Mouse (Mus musculus): ENCODE results near the gene Hspa1a.
"Not testable (repeated sequence)": the region's sequence is repeated elsewhere in the genome, so short reads cannot be mapped to it uniquely, and the experiment has no call there.

The Hspa1a gene

GRCm38 (mm10) chr17:34965627-34966026, 6.3 kb downstream of the Hspa1a start:
- DNase-seq (ENCODE audit: low spot score): no peak

GRCm38 (mm10) chr17:34964640-34965049, 7.3 kb downstream of the Hspa1a start:
- no peak for DNase-seq (ENCODE audit: low spot score)

- no peak for DNase-seq (ENCODE audit: low spot score)
Observed at GRCm38 (mm10) chr17:34962841-34963240, 9.1 kb downstream of the Hspa1a start.

GRCm38 (mm10) chr17:34962125-34962524, 9.8 kb downstream of the Hspa1a start:
- no peak for DNase-seq (ENCODE audit: low spot score)

- DNase-seq (ENCODE audit: low spot score): no peak
Observed at GRCm38 (mm10) chr17:34960702-34961493, 11.1 kb downstream of the Hspa1a start.

GRCm38 (mm10) chr17:34959881-34960515, 12.0 kb downstream of the Hspa1a start:
- no peak for DNase-seq (ENCODE audit: low spot score)

GRCm38 (mm10) chr17:34959130-34959778, 12.7 kb downstream of the Hspa1a start, which contains the start of gene Hspa1b:
Hspa1b (minus strand) TSS chr17:34959238.
- DNase-seq (ENCODE audit: low spot score): peak; percentile 68

- not testable (repeated sequence) for DNase-seq (ENCODE audit: low spot score)
Observed at GRCm38 (mm10) chr17:34958734-34959129, 13.2 kb downstream of the Hspa1a start.

GRCm38 (mm10) chr17:34957966-34958365, 14.0 kb downstream of the Hspa1a start:
- not testable (repeated sequence) for DNase-seq (ENCODE audit: low spot score)

GRCm38 (mm10) chr17:34957291-34957690, 14.7 kb downstream of the Hspa1a start:
- DNase-seq (ENCODE audit: low spot score): not testable (repeated sequence)

GRCm38 (mm10) chr17:34956340-34956739, 15.6 kb downstream of the Hspa1a start:
- no peak for DNase-seq (ENCODE audit: low spot score)

- DNase-seq (ENCODE audit: low spot score): no peak
Observed at GRCm38 (mm10) chr17:34955884-34956283, 16.1 kb downstream of the Hspa1a start.

- DNase-seq (ENCODE audit: low spot score): no peak
Observed at GRCm38 (mm10) chr17:34954831-34955230, 17.1 kb downstream of the Hspa1a start.

- no peak for DNase-seq (ENCODE audit: low spot score)
Observed at GRCm38 (mm10) chr17:34953904-34954303, 18.1 kb downstream of the Hspa1a start.

GRCm38 (mm10) chr17:34953258-34953657, 18.7 kb downstream of the Hspa1a start:
- DNase-seq (ENCODE audit: low spot score): no peak

GRCm38 (mm10) chr17:34952378-34953040, 19.4 kb downstream of the Hspa1a start:
- peak; percentile 66 for DNase-seq (ENCODE audit: low spot score)

- DNase-seq (ENCODE audit: low spot score): no peak
Observed at GRCm38 (mm10) chr17:34951636-34952377, 20.1 kb downstream of the Hspa1a start.

GRCm38 (mm10) chr17:34950514-34951455, 21.2 kb downstream of the Hspa1a start:
- DNase-seq (ENCODE audit: low spot score): no peak

GRCm38 (mm10) chr17:34949553-34949969, 22.4 kb downstream of the Hspa1a start:
- DNase-seq (ENCODE audit: low spot score): no peak

All from T-cell, adult 2 months (primary cell).